Mouse (Mus musculus) adrenal gland, postnatal 36 days (tissue): ENCODE results near the gene Kdm4b. TPM values are rescaled to one million over a fixed set of nuclear protein-coding genes. Genes with fewer than 3 reads are reported as not detected.

Experiments used
- DNase-seq, 2 experiments: peaks; one replicate each; pipeline ENCODE4 v3.0.0; 2021; ENCODE audit warnings: mixed read lengths in 1 of 2
- microRNA-seq: library from miRNA; unstranded; fragments of <30 nt; microRNA quantifications from one replicate; pipeline ENCODE4 v1.2.0, GENCODE M21; 2021
- total RNA-seq, 2 experiments: library from RNA; stranded (reverse); gene quantifications; 2 replicates each; pipeline ENCODE4 v1.2.3; 2021

Kdm4b gene
- total RNA-seq, 2 experiments from 2014 or later = 38.1 to 39.9 TPM

DNA sequence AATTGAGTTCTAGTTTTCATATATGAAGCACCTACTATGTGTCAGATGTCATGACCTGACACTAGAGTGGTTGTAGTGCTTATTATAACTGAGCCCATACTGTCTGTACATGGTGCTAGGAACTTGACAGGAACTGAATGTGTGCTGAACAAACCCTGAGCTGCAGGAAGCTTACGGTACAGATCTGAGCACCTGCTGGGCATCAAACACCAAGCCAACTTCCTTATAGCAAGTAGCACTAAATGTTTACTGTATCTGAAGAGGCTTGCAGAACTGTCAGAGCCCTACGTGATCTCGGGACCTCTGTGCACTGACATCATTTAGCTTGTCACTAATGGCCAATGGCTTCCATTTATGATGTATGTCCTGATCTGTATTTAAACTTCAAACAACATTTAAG lies 105.7 kb downstream of the Kdm4b start:
- DNase-seq = no peak

DNA sequence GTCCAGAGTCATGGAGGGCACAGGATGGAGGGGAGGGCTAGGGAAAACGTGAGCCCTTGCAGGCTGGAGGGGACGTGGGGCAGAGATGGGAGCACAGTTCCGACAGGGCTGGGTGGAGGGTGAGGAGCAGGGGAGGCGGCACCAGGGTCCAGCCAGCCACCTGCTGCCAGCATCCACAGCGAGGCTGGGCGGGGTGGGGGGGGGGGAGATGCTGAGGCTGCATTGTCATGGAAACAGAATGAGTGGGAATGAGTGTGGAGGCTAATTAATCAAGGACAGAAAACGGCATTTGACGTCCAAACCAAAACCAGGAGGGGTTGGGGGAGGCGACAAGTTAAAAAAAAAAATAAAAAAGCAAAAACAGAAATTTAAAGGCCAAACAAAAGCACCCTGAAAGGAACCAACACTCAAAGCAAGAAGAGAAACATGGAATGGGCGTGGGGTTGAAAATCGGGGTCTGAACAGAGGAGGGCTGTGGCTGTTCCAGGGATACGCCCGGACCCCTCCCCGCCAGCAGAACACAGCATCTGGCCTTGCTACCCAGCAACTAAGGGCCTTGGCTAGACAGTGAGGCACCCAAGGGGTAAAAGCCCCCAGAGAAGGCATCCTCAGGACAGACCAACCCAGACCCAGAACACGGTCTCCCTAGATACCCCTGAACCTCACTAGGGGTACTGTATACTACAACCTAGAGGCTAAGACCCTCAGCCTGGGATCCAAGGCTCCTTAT lies 114.0 kb downstream of the Kdm4b start:
- DNase-seq = no peak

DNA sequence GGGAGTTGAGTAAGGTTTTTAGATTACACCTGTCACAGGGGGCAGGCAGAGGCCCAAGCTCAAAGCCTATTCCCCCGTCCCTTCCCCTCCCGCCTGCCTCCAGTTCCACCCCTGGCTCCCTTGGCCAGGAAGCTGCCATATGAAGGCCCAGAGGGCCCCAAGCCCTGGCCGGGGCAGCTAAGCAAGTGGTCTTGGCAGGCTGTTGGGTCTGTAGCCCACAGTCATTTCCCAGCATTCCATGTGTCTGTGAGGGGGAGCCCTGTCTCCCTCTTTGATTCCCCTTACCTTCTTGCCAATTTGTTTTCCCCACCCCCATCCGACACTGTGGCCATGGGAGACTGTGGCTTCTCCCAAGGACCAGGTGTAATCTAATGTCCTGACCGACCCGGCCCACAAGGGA lies 116.5 kb downstream of the Kdm4b start:
- DNase-seq = no peak

DNA sequence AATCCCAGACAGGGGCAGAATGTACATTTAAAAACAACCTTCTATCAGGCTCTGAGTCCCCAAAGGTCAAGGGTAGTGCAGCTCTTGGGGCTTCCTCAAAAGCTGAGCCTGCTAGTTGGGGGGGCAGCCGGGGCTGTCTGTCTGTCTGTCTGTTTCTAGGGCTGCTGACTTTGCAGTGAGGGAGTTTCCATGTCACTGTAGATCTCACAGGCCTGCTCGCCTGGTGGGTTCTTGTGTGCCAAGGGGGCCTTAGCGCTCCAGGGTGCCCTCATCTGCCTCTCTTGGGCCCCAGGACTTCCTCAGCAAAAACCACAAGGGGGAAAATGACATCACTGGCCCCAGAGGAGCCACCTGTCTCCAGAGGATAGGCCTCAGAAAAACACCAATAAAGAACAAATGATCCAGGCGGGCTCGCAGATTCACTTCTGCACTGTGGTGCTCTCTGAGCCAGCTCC lies 117.5 kb downstream of the Kdm4b start:
- peak; percentile 40 to 59 for DNase-seq

DNA sequence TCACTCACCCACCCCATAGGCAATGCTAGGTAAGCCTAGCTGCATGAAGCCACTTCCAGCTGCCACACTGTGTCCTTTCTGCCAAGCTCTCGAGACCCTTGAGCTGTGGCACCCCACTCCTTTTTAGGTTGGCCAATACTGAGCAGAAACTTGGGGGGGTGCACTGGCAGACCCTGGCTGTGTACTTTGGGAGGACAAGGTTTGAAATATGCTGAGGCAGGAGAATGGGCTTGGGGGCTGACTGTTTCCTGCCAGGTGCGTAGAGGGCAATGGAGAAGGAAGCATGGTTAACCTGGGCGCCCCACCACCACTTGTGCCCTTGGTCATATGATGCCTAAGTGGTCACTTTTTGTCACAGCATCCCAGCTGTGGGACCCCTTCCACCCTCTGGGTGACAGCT lies 118.9 kb downstream of the Kdm4b start:
- no peak for DNase-seq

DNA sequence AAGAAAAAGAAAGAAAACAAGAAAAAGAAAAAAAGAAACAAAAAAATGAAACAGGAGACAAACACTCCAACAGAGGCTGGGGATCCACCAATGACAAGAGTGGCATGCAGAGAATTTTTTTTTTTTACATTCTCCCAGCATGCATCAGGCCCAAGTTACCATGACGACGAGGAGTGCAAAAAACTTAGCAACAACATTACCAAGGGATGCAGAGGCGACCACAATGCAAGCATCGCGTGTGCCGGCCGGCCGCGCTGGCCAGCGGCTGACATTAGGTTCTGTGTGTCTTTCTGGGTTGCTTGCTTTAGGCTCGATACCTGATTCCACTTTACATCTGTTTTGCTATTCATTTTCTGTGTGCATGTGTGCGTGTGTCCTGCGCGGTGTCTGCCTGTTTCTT lies 119.5 kb downstream of the Kdm4b start:
- no peak for DNase-seq

DNA sequence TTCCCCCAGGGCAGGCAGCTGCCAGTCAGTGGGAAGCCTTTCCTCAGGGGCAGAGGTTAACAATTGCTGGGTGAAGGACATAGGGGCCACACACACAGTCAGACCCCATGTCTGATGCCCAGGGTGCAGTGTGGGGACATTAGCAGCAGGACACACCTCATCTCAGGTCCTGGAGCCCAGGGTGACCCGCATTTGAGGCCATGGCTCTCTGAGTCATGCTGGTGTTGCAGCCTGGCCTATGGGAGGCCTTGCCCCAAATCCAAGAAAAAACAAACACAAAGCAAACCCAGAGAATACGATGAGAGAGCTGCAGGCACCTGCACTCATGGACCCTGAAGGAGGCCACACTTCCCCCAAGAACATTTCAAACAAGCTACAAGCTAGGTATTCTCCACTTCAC lies 121.9 kb downstream of the Kdm4b start:
- peak; percentile 69 to 74 for DNase-seq

Small RNA genes within 50 kb of the gene (microRNA-seq; reads per million reads assigned to microRNA genes)
- gene Mir6977 = not detected

Other genes starting within 250 kb of the Kdm4b start
- gene Hdgfl2, start 246.4 kb upstream of the Kdm4b start, total RNA-seq = 10 to 100 TPM; 59.9 to 62.0 TPM
- gene Plin4, start 216.3 kb upstream of the Kdm4b start, total RNA-seq = 10 to 100 TPM; 75.1 to 86.5 TPM
- gene Plin5, start 208.5 kb upstream of the Kdm4b start, total RNA-seq = 10 to 100 TPM; 36.7 to 62.1 TPM
- 10 to 100 TPM; 15.5 to 31.3 TPM for gene Lrg1, start 204.1 kb upstream of the Kdm4b start, total RNA-seq
- 10 to 100 TPM in 1 of 2 experiments, 1 to 10 TPM in 1; 6.4 to 10.0 TPM for gene Sema6b, start 185.7 kb upstream of the Kdm4b start, total RNA-seq
- gene Tnfaip8l1, start 163.6 kb upstream of the Kdm4b start, total RNA-seq = 1 to 10 TPM; 3.9 to 4.0 TPM
- gene Mydgf, start 142.1 kb upstream of the Kdm4b start, total RNA-seq = 10 to 100 TPM; 60.0 to 61.1 TPM
- 10 to 100 TPM; 35.5 to 41.0 TPM for gene Dpp9, start 107.2 kb upstream of the Kdm4b start, total RNA-seq
- 10 to 100 TPM; 28.7 to 30.8 TPM for gene Fem1a, start 69.3 kb upstream of the Kdm4b start, total RNA-seq
- gene Ticam1, start 49.3 kb upstream of the Kdm4b start, total RNA-seq = 10 to 100 TPM; 21.1 to 23.1 TPM
- 100 to 1,000 TPM in 1 of 2 experiments, 10 to 100 TPM in 1; 51.4 to 106 TPM for gene Plin3, start 33.2 kb upstream of the Kdm4b start, total RNA-seq
- not detected for gene Arrdc5, start 25.8 kb upstream of the Kdm4b start, total RNA-seq
- 1 to 10 TPM; 5.9 to 9.4 TPM for gene Uhrf1, start 22.7 kb upstream of the Kdm4b start, total RNA-seq
- 100 to 1,000 TPM; 157 to 172 TPM for gene Ptprs, start 150.4 kb downstream of the Kdm4b start, total RNA-seq
- not detected for gene Znrf4, start 186.4 kb downstream of the Kdm4b start, total RNA-seq
- gene Gm20219, start 228.3 kb downstream of the Kdm4b start, total RNA-seq = 1 to 10 TPM in 1 of 2 experiments, under 1 TPM in 1; 0.95 to 1.6 TPM